Mouse (Mus musculus): ENCODE measurements around the gene Zan. TPM values are rescaled to one million over a fixed set of nuclear protein-coding genes. Genes with fewer than 3 reads are reported as not detected.

Gene Zan
- 0.09 TPM for polyA plus RNA-seq (2015; fragmentation: Illumina TruSeq; extraction: RNeasy Lipid Tissue Mini Kit (QIAGEN cat#74804); ENCODE audit: low read depth, low replicate concordance)

GRCm38 (mm10) chr5:137476964-137477363 lies at the start of gene Zan:
Zan (minus strand) TSS chr5:137477064.

GRCm38 (mm10) chr5:137518436-137518835 lies 41.6 kb upstream of the Zan start, which contains the start of gene Gigyf1:
Gigyf1 (plus strand) TSS chr5:137518548.

GRCm38 (mm10) chr5:137501709-137502666 lies 25.1 kb upstream of the Zan start, which contains the start of gene Pop7:
Pop7 (minus strand) TSS chr5:137502518.

GRCm38 (mm10) chr5:137349384-137350204 lies 127.3 kb downstream of the Zan start, which contains the start of gene Ephb4:
Ephb4 (plus strand) TSS chr5:137350109.

GRCm38 (mm10) chr5:137333512-137334174 lies 143.2 kb downstream of the Zan start, which contains the start of gene Slc12a9:
Slc12a9 (minus strand) TSS chr5:137333597.

Other genes starting within 250 kb of the Zan start
- 67.3 TPM for gene Ache, start 189.5 kb downstream of the Zan start, polyA plus RNA-seq (2015; fragmentation: Illumina TruSeq; extraction: RNeasy Lipid Tissue Mini Kit (QIAGEN cat#74804); ENCODE audit: low read depth, low replicate concordance)
- 20.2 TPM for gene Ufsp1, start 182.4 kb downstream of the Zan start, polyA plus RNA-seq (2015; fragmentation: Illumina TruSeq; extraction: RNeasy Lipid Tissue Mini Kit (QIAGEN cat#74804); ENCODE audit: low read depth, low replicate concordance)
- 172 TPM for gene Srrt, start 169.4 kb downstream of the Zan start, polyA plus RNA-seq (2015; fragmentation: Illumina TruSeq; extraction: RNeasy Lipid Tissue Mini Kit (QIAGEN cat#74804); ENCODE audit: low read depth, low replicate concordance)
- gene Trip6, start 162.7 kb downstream of the Zan start, polyA plus RNA-seq (2015; fragmentation: Illumina TruSeq; extraction: RNeasy Lipid Tissue Mini Kit (QIAGEN cat#74804); ENCODE audit: low read depth, low replicate concordance) = 6.6 TPM
- gene Slc12a9, start 143.5 kb downstream of the Zan start, polyA plus RNA-seq (2015; fragmentation: Illumina TruSeq; extraction: RNeasy Lipid Tissue Mini Kit (QIAGEN cat#74804); ENCODE audit: low read depth, low replicate concordance) = 18.3 TPM
- gene Ephb4, start 127.0 kb downstream of the Zan start, polyA plus RNA-seq (2015; fragmentation: Illumina TruSeq; extraction: RNeasy Lipid Tissue Mini Kit (QIAGEN cat#74804); ENCODE audit: low read depth, low replicate concordance) = 3.3 TPM
- 31.7 TPM for gene Pop7, start 25.5 kb upstream of the Zan start, polyA plus RNA-seq (2015; fragmentation: Illumina TruSeq; extraction: RNeasy Lipid Tissue Mini Kit (QIAGEN cat#74804); ENCODE audit: low read depth, low replicate concordance)
- 28.4 TPM for gene Gigyf1, start 41.5 kb upstream of the Zan start, polyA plus RNA-seq (2015; fragmentation: Illumina TruSeq; extraction: RNeasy Lipid Tissue Mini Kit (QIAGEN cat#74804); ENCODE audit: low read depth, low replicate concordance)
- not detected for gene Epo, start 56.2 kb upstream of the Zan start, polyA plus RNA-seq (2015; fragmentation: Illumina TruSeq; extraction: RNeasy Lipid Tissue Mini Kit (QIAGEN cat#74804); ENCODE audit: low read depth, low replicate concordance)
- 511 TPM for gene Gnb2, start 56.4 kb upstream of the Zan start, polyA plus RNA-seq (2015; fragmentation: Illumina TruSeq; extraction: RNeasy Lipid Tissue Mini Kit (QIAGEN cat#74804); ENCODE audit: low read depth, low replicate concordance)
- 130 TPM for gene Actl6b, start 76.5 kb upstream of the Zan start, polyA plus RNA-seq (2015; fragmentation: Illumina TruSeq; extraction: RNeasy Lipid Tissue Mini Kit (QIAGEN cat#74804); ENCODE audit: low read depth, low replicate concordance)
- 7.5 TPM for gene Tfr2, start 92.8 kb upstream of the Zan start, polyA plus RNA-seq (2015; fragmentation: Illumina TruSeq; extraction: RNeasy Lipid Tissue Mini Kit (QIAGEN cat#74804); ENCODE audit: low read depth, low replicate concordance)
- 19.5 TPM for gene Mospd3, start 124.0 kb upstream of the Zan start, polyA plus RNA-seq (2015; fragmentation: Illumina TruSeq; extraction: RNeasy Lipid Tissue Mini Kit (QIAGEN cat#74804); ENCODE audit: low read depth, low replicate concordance)
- 12.1 TPM for gene Pcolce, start 136.7 kb upstream of the Zan start, polyA plus RNA-seq (2015; fragmentation: Illumina TruSeq; extraction: RNeasy Lipid Tissue Mini Kit (QIAGEN cat#74804); ENCODE audit: low read depth, low replicate concordance)
- not detected for gene Fbxo24, start 151.9 kb upstream of the Zan start, polyA plus RNA-seq (2015; fragmentation: Illumina TruSeq; extraction: RNeasy Lipid Tissue Mini Kit (QIAGEN cat#74804); ENCODE audit: low read depth, low replicate concordance)
- gene Lrch4, start 152.1 kb upstream of the Zan start, polyA plus RNA-seq (2015; fragmentation: Illumina TruSeq; extraction: RNeasy Lipid Tissue Mini Kit (QIAGEN cat#74804); ENCODE audit: low read depth, low replicate concordance) = 10.6 TPM
- 8.3 TPM for gene Gm20605, start 152.1 kb upstream of the Zan start, polyA plus RNA-seq (2015; fragmentation: Illumina TruSeq; extraction: RNeasy Lipid Tissue Mini Kit (QIAGEN cat#74804); ENCODE audit: low read depth, low replicate concordance)
- gene Sap25, start 164.3 kb upstream of the Zan start, polyA plus RNA-seq (2015; fragmentation: Illumina TruSeq; extraction: RNeasy Lipid Tissue Mini Kit (QIAGEN cat#74804); ENCODE audit: low read depth, low replicate concordance) = 4.2 TPM
- gene Irs3, start 168.7 kb upstream of the Zan start, polyA plus RNA-seq (2015; fragmentation: Illumina TruSeq; extraction: RNeasy Lipid Tissue Mini Kit (QIAGEN cat#74804); ENCODE audit: low read depth, low replicate concordance) = not detected
- 33.0 TPM for gene Agfg2, start 207.7 kb upstream of the Zan start, polyA plus RNA-seq (2015; fragmentation: Illumina TruSeq; extraction: RNeasy Lipid Tissue Mini Kit (QIAGEN cat#74804); ENCODE audit: low read depth, low replicate concordance)